Mouse (Mus musculus) liver, embryonic 14.5 days (tissue): ENCODE results near the gene Cdh12. TPM values are rescaled to one million over a fixed set of nuclear protein-coding genes. Genes with fewer than 3 reads are reported as not detected.
"Not testable (repeated sequence)": the region's sequence is repeated elsewhere in the genome, so short reads cannot be mapped to it uniquely, and the experiment has no call there.

ENCODE experiments used
- ATAC-seq: fragments of 200-750 bp; cut with Nextera tagmentation; 2 replicates; pipeline ENCODE4 v1.8.0; 2017; ENCODE audit warnings: moderate number of reproducible peaks, mild to moderate bottlenecking, moderate library complexity; ENCODE audit not compliant: insufficient read depth
- DNase-seq, 3 experiments: peaks; one replicate each; pipeline ENCODE4 v3.0.0-alpha.2; 2012 to 2013; ENCODE audit warnings: low read depth in 3 of 3, low spot score in 3 of 3
- H3K27ac ChIP-seq: fragments of 300-500 bp; sonication (generic); 2 replicates; pipeline ENCODE4 v1.5.1; 2014; ENCODE audit warnings: moderate library complexity, mild to moderate bottlenecking, control low read depth, inconsistent platforms
- H3K27me3 ChIP-seq: fragments of 300-500 bp; sonication (generic); 2 replicates; pipeline ENCODE4 v1.6.1; 2014; ENCODE audit warnings: mild to moderate bottlenecking, low read length, moderate library complexity; ENCODE audit not compliant: control insufficient read depth, insufficient read depth
- H3K36me3 ChIP-seq: fragments of 300-500 bp; sonication (generic); replicated peaks from 2 replicates; pipeline ENCODE4 v1.6.1; 2014; ENCODE audit warnings: low read depth; ENCODE audit not compliant: control insufficient read depth, insufficient read depth
- H3K4me1 ChIP-seq, 2 experiments: fragments of 200-500 bp in 1 of 2; fragments of 300-500 bp in 1 of 2; sonication (generic) in 1 of 2; replicated peaks; 2 replicates each; pipeline ENCODE4 v1.6.1; 2012 to 2014; ENCODE audit warnings: antibody characterized with exemption in 1 of 2, inconsistent platforms in 1 of 2, low read length in 1 of 2; ENCODE audit not compliant: control insufficient read depth in 2 of 2, insufficient read depth in 2 of 2
- H3K4me2 ChIP-seq: fragments of 300-500 bp; sonication (generic); 2 replicates; pipeline ENCODE4 v1.6.1; 2014; ENCODE audit warnings: low read depth, mild to moderate bottlenecking, control low read depth, moderate library complexity
- H3K4me3 ChIP-seq, 2 experiments: fragments of 200-500 bp in 1 of 2; fragments of 300-500 bp in 1 of 2; sonication (generic) in 1 of 2; 2 replicates each; pipeline ENCODE4 v1.5.1; 2012 to 2014; ENCODE audit warnings: low read depth in 2 of 2, low read length in 2 of 2, mild to moderate bottlenecking in 2 of 2, control low read depth in 1 of 2, inconsistent platforms in 1 of 2, moderate library complexity in 1 of 2; ENCODE audit not compliant: insufficient read depth in 1 of 2
- H3K9ac ChIP-seq: fragments of 300-500 bp; sonication (generic); replicated peaks from 2 replicates; pipeline ENCODE4 v1.6.1; 2014; ENCODE audit warnings: mild to moderate bottlenecking, control low read depth, moderate library complexity
- H3K9me3 ChIP-seq: fragments of 300-500 bp; sonication (generic); 2 replicates; pipeline ENCODE4 v1.6.1; 2016; ENCODE audit warnings: low read length, mixed read lengths; ENCODE audit not compliant: control insufficient read depth
- CTCF ChIP-seq: IDR thresholded peaks from 2 replicates; pipeline ENCODE4 v1.5.1; 2016; ENCODE audit warnings: antibody characterized with exemption, low read depth, control low read depth
- EP300 ChIP-seq: IDR thresholded peaks from 2 replicates; pipeline ENCODE4 v1.6.1; 2016; ENCODE audit warnings: antibody characterized with exemption, low read depth
- WGBS: fragments of 180-500 bp; shearing (Covaris S2); extraction: QIAGEN DNeasy Blood & Tissue Kit; methylation state at CpG from one replicate; pipeline ENCODE4 v1.1.7; 2014; ENCODE audit not compliant: insufficient replicate concordance; 5-methylcytosine and 5-hydroxymethylcytosine counted together
- polyA plus RNA-seq, 2 experiments: library from polyadenylated mRNA; depleted of rRNA in 1 of 2; stranded (reverse) in 1 of 2; unstranded in 1 of 2; fragments of >200 nt; fragmentation: Nextera tagmentation in 1 of 2; extraction: Ambion mirVana in 1 of 2; gene quantifications; 2 replicates each; pipeline versions ENCODE4 v1.2.1 to v1.2.3; 2012 to 2014

Gene Cdh12
- polyA plus RNA-seq, 2 experiments: not detected

- no peaks in the 10 kb centered on the region for H3K9me3 ChIP-seq
- H3K27me3 ChIP-seq: no peaks in the 10 kb centered on the region
- no peaks in the 10 kb centered on the region for H3K36me3 ChIP-seq
- no peak overlapping the region for H3K4me3 ChIP-seq
- H3K9ac ChIP-seq: no peak overlapping the region
- ATAC-seq (no peak), DNase-seq (no peak)
- H3K4me1 ChIP-seq: no peaks in the 10 kb centered on the region
- WGBS: 41% methylated on average over 5 of the region's 5 CpGs
- H3K4me2 ChIP-seq: no peak overlapping the region
- H3K27ac ChIP-seq: no peak overlapping the region
- TF ChIP-seq CTCF (no peak), EP300 (no peak)
Observed at GRCm38 (mm10) chr15:20582567-20583075, 133.6 kb downstream of the Cdh12 start.

DNA sequence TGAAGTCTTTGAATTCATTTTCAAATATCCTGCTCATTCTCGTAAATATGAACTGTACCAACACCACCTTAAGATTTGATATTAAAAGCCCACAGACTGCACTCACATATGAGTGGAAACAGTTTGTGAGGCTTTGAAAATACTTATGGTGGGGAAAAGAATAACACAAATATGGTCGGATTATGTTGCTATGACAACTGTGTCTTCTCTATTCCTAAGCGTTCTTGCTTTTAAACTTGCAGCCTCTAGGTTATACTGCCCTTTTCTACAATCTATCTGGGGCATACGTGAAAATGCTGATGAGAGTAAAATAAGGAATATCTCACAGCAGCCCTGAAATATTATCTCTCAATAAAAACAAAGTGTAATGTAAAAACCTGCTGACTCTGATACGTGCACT lies 142.5 kb downstream of the Cdh12 start:
- TF ChIP-seq EP300 (no peak), CTCF (no peak)
- Histone ChIP-seq H3K36me3 (no peaks in the 10 kb centered on the region), H3K9ac (no peak overlapping the region), H3K27ac (no peak overlapping the region), H3K27me3 (no peaks in the 10 kb centered on the region), H3K4me2 (no peak overlapping the region), H3K4me1 (no peaks in the 10 kb centered on the region), H3K4me3 (no peak overlapping the region), H3K9me3 (no peaks in the 10 kb centered on the region)
- DNase-seq (no peak), ATAC-seq (no peak)
- 54% methylated on average over 5 of the region's 5 CpGs for WGBS

DNA sequence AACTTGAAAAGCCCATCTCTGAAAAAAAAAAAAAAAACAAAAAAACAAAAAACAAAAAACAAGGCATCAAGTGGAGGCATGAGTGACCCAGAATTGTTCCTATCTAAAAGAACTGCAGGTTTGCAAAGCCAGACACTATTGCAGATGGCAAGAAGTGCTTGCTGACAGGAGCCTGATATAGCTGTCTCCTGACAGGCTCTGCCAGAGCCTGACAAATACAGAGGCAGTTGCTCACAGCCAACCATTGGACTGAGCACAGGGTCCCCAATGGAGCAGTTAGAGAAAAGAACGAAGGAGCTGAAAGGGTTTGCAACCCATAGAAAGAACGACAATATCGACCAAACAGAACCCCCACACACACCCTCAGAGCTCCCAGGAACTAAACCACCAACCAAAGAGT lies 156.7 kb downstream of the Cdh12 start:
- not testable (repeated sequence) for H3K4me3 ChIP-seq, ATAC-seq, H3K27me3 ChIP-seq, H3K4me1 ChIP-seq, H3K36me3 ChIP-seq, H3K27ac ChIP-seq, H3K4me2 ChIP-seq, DNase-seq, H3K9ac ChIP-seq, H3K9me3 ChIP-seq
- 44% methylated on average over 3 of the region's 3 CpGs for WGBS

- no peak for DNase-seq
- H3K4me3 ChIP-seq: no peak overlapping the region
- H3K27me3 ChIP-seq: no peaks in the 10 kb centered on the region
- H3K27ac ChIP-seq: no peak overlapping the region
- no peak for ATAC-seq
- 59% methylated on average over 2 of the region's 2 CpGs for WGBS
- H3K36me3 ChIP-seq: no peaks in the 10 kb centered on the region
- H3K4me1 ChIP-seq: no peaks in the 10 kb centered on the region
- H3K9ac ChIP-seq: no peak overlapping the region
- H3K4me2 ChIP-seq: no peak overlapping the region
- no peak for TF ChIP-seq CTCF
- TF ChIP-seq EP300: no peak
- no peaks in the 10 kb centered on the region for H3K9me3 ChIP-seq
Observed at GRCm38 (mm10) chr15:20634593-20634992, 185.5 kb downstream of the Cdh12 start.

DNA sequence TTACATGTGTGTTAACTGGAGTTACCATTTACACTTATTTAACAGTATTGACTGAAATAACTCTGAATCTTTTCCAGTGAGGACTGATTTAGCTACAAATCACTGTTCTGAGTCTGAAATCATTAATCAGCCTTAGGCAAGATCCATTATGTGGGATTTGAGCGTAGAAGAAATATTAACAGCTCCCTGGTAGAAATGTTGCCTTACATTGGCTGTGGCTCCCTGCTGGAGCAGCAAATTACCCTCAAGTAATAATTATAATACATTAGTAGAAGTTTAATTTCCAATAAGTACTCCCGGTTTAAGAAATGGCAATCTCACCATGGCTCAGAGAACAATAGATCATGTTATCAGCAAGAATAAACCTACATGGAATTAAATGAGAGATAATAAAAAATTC lies 190.1 kb downstream of the Cdh12 start:
- ATAC-seq (no peak), DNase-seq (no peak)
- 66% methylated on average over 2 of the region's 2 CpGs for WGBS
- TF ChIP-seq CTCF: no peak
- no peak for TF ChIP-seq EP300
- no peaks in the 10 kb centered on the region for H3K4me1 ChIP-seq
- H3K27me3 ChIP-seq: no peaks in the 10 kb centered on the region
- H3K36me3 ChIP-seq: no peaks in the 10 kb centered on the region
- H3K4me3 ChIP-seq: no peak overlapping the region
- H3K4me2 ChIP-seq: no peak overlapping the region
- H3K27ac ChIP-seq: no peak overlapping the region
- H3K9me3 ChIP-seq: no peaks in the 10 kb centered on the region
- no peak overlapping the region for H3K9ac ChIP-seq
